Mouse (Mus musculus): ENCODE data around the gene Kpna3. TPM values are rescaled to one million over a fixed set of nuclear protein-coding genes. Genes with fewer than 3 reads are reported as not detected.

Kpna3 gene
- total RNA-seq (2012; rRNA removed) = 38.0 and 51.7 TPM in 2 replicates

GRCm38 (mm10) chr14:61439661-61440559 is at the start of gene Kpna3:
Kpna3 (minus strand) TSS chr14:61439874.
- TF ChIP-seq ZC3H11A (IDR thresholded peaks at IDR 0.05; ENCODE audit: borderline replicate concordance, low read depth, low read length) = no peak
- peak; percentile 97 for TF ChIP-seq HCFC1 (IDR thresholded peaks at IDR 0.05; ENCODE audit: borderline replicate concordance, insufficient read depth, low read length)
- in situ Hi-C loops (cut with MboI; ENCODE audit: low sequenced_read_pairs in 2 of 2, unreplicated experiment in 2 of 2) = no loop called here
- Histone ChIP-seq H3K9ac (ENCODE audit: insufficient read depth, low read depth, low read length, poor library complexity, severe bottlenecking) (peak within 1 kb of the TSS; percentile 85), H3K4me1 (ENCODE audit: control insufficient read depth in 2 of 2, insufficient read depth in 2 of 2, low read length in 2 of 2, poor library complexity in 1 of 2) (peaks cover 2 to 3% of the 10 kb centered on the region in 2 experiments; a peak in 3 of 4 replicates), H3K9me3 (ENCODE audit: control insufficient read depth, insufficient read depth, low read depth, low read length) (no peaks in the 10 kb centered on the region), H3K4me3 (ENCODE audit: insufficient read depth in 1 of 2, low read depth in 1 of 2, low read length in 2 of 2, poor library complexity in 1 of 2, severe bottlenecking in 1 of 2) (peak within 1 kb of the TSS; percentile 87 to 89), H3K36me3 (ENCODE audit: control insufficient read depth, insufficient read depth, low read length, poor library complexity, severe bottlenecking) (no peaks in the 10 kb centered on the region), H3K27ac (ENCODE audit: insufficient read depth, low read depth, low read length, poor library complexity, severe bottlenecking) (peak within 1 kb of the TSS; percentile 48)
- DNase-seq (ENCODE audit: low read depth, low spot score) = peak; percentile 95

GRCm38 (mm10) chr14:61460365-61460764 is 20.7 kb upstream of the Kpna3 start:
- no peak overlapping the region for H3K4me3 ChIP-seq (ENCODE audit: insufficient read depth in 1 of 2, low read depth in 1 of 2, low read length in 2 of 2, poor library complexity in 1 of 2, severe bottlenecking in 1 of 2)
- DNase-seq (ENCODE audit: low read depth, low spot score) = no peak
- in situ Hi-C loops (cut with MboI; ENCODE audit: low sequenced_read_pairs in 2 of 2, unreplicated experiment in 2 of 2) = no loop called here
- TF ChIP-seq HCFC1 (IDR thresholded peaks at IDR 0.05; ENCODE audit: borderline replicate concordance, insufficient read depth, low read length) = no peak
- no peak overlapping the region for H3K9ac ChIP-seq (ENCODE audit: insufficient read depth, low read depth, low read length, poor library complexity, severe bottlenecking)
- H3K9me3 ChIP-seq (ENCODE audit: control insufficient read depth, insufficient read depth, low read depth, low read length) = no peaks in the 10 kb centered on the region
- H3K27ac ChIP-seq (ENCODE audit: insufficient read depth, low read depth, low read length, poor library complexity, severe bottlenecking) = no peak overlapping the region
- no peaks in the 10 kb centered on the region for H3K4me1 ChIP-seq (ENCODE audit: control insufficient read depth in 2 of 2, insufficient read depth in 2 of 2, low read length in 2 of 2, poor library complexity in 1 of 2)
- H3K36me3 ChIP-seq (ENCODE audit: control insufficient read depth, insufficient read depth, low read length, poor library complexity, severe bottlenecking) = no peaks in the 10 kb centered on the region

GRCm38 (mm10) chr14:61457468-61457867 is 17.8 kb upstream of the Kpna3 start:
- Histone ChIP-seq H3K36me3 (ENCODE audit: control insufficient read depth, insufficient read depth, low read length, poor library complexity, severe bottlenecking) (no peaks in the 10 kb centered on the region), H3K4me1 (ENCODE audit: control insufficient read depth in 2 of 2, insufficient read depth in 2 of 2, low read length in 2 of 2, poor library complexity in 1 of 2) (no peaks in the 10 kb centered on the region), H3K4me3 (ENCODE audit: insufficient read depth in 1 of 2, low read depth in 1 of 2, low read length in 2 of 2, poor library complexity in 1 of 2, severe bottlenecking in 1 of 2) (no peak overlapping the region), H3K27ac (ENCODE audit: insufficient read depth, low read depth, low read length, poor library complexity, severe bottlenecking) (no peak overlapping the region), H3K9me3 (ENCODE audit: control insufficient read depth, insufficient read depth, low read depth, low read length) (no peaks in the 10 kb centered on the region), H3K9ac (ENCODE audit: insufficient read depth, low read depth, low read length, poor library complexity, severe bottlenecking) (no peak overlapping the region)
- TF ChIP-seq MAFK (IDR thresholded peaks at IDR 0.05; ENCODE audit: insufficient read depth, low read depth, low read length) (no peak), ZC3H11A (IDR thresholded peaks at IDR 0.05; ENCODE audit: borderline replicate concordance, low read depth, low read length) (no peak), CHD2 (IDR thresholded peaks at IDR 0.05; ENCODE audit: low read depth, low read length) (no peak), ZNF384 (IDR thresholded peaks at IDR 0.05; ENCODE audit: low read depth, low read length) (no peak), HCFC1 (IDR thresholded peaks at IDR 0.05; ENCODE audit: borderline replicate concordance, insufficient read depth, low read length) (no peak)
- in situ Hi-C loops (cut with MboI; ENCODE audit: low sequenced_read_pairs in 2 of 2, unreplicated experiment in 2 of 2) = no loop called here
- no peak for DNase-seq (ENCODE audit: low read depth, low spot score)

GRCm38 (mm10) chr14:61455571-61455970 is 15.9 kb upstream of the Kpna3 start:
- in situ Hi-C loops (cut with MboI; ENCODE audit: low sequenced_read_pairs in 2 of 2, unreplicated experiment in 2 of 2) = no loop called here
- TF ChIP-seq ZC3H11A (IDR thresholded peaks at IDR 0.05; ENCODE audit: borderline replicate concordance, low read depth, low read length) = no peak
- TF ChIP-seq HCFC1 (IDR thresholded peaks at IDR 0.05; ENCODE audit: borderline replicate concordance, insufficient read depth, low read length) = no peak
- TF ChIP-seq CHD2 (IDR thresholded peaks at IDR 0.05; ENCODE audit: low read depth, low read length) = no peak
- TF ChIP-seq MAFK (IDR thresholded peaks at IDR 0.05; ENCODE audit: insufficient read depth, low read depth, low read length) = no peak
- TF ChIP-seq ZNF384 (IDR thresholded peaks at IDR 0.05; ENCODE audit: low read depth, low read length) = no peak
- no peak for DNase-seq (ENCODE audit: low read depth, low spot score)
- H3K4me3 ChIP-seq (ENCODE audit: insufficient read depth in 1 of 2, low read depth in 1 of 2, low read length in 2 of 2, poor library complexity in 1 of 2, severe bottlenecking in 1 of 2) = no peak overlapping the region
- no peaks in the 10 kb centered on the region for H3K9me3 ChIP-seq (ENCODE audit: control insufficient read depth, insufficient read depth, low read depth, low read length)
- no peak overlapping the region for H3K9ac ChIP-seq (ENCODE audit: insufficient read depth, low read depth, low read length, poor library complexity, severe bottlenecking)
- no peaks in the 10 kb centered on the region for H3K4me1 ChIP-seq (ENCODE audit: control insufficient read depth in 2 of 2, insufficient read depth in 2 of 2, low read length in 2 of 2, poor library complexity in 1 of 2)
- no peaks in the 10 kb centered on the region for H3K36me3 ChIP-seq (ENCODE audit: control insufficient read depth, insufficient read depth, low read length, poor library complexity, severe bottlenecking)
- H3K27ac ChIP-seq (ENCODE audit: insufficient read depth, low read depth, low read length, poor library complexity, severe bottlenecking) = no peak overlapping the region

- Histone ChIP-seq H3K9me3 (ENCODE audit: control insufficient read depth, insufficient read depth, low read depth, low read length) (no peaks in the 10 kb centered on the region), H3K27ac (ENCODE audit: insufficient read depth, low read depth, low read length, poor library complexity, severe bottlenecking) (no peak overlapping the region), H3K36me3 (ENCODE audit: control insufficient read depth, insufficient read depth, low read length, poor library complexity, severe bottlenecking) (no peaks in the 10 kb centered on the region), H3K9ac (ENCODE audit: insufficient read depth, low read depth, low read length, poor library complexity, severe bottlenecking) (no peak overlapping the region), H3K4me1 (ENCODE audit: control insufficient read depth in 2 of 2, insufficient read depth in 2 of 2, low read length in 2 of 2, poor library complexity in 1 of 2) (no peaks in the 10 kb centered on the region), H3K4me3 (ENCODE audit: insufficient read depth in 1 of 2, low read depth in 1 of 2, low read length in 2 of 2, poor library complexity in 1 of 2, severe bottlenecking in 1 of 2) (no peak overlapping the region)
- in situ Hi-C loops (cut with MboI; ENCODE audit: low sequenced_read_pairs in 2 of 2, unreplicated experiment in 2 of 2) = no loop called here
- DNase-seq (ENCODE audit: low read depth, low spot score) = no peak
- TF ChIP-seq ZC3H11A (IDR thresholded peaks at IDR 0.05; ENCODE audit: borderline replicate concordance, low read depth, low read length) (no peak), MAFK (IDR thresholded peaks at IDR 0.05; ENCODE audit: insufficient read depth, low read depth, low read length) (no peak), ZNF384 (IDR thresholded peaks at IDR 0.05; ENCODE audit: low read depth, low read length) (no peak), CHD2 (IDR thresholded peaks at IDR 0.05; ENCODE audit: low read depth, low read length) (no peak), HCFC1 (IDR thresholded peaks at IDR 0.05; ENCODE audit: borderline replicate concordance, insufficient read depth, low read length) (no peak)
Measured at GRCm38 (mm10) chr14:61453032-61453431, 13.4 kb upstream of the Kpna3 start.
